Mouse (Mus musculus) E14TG2a.4 (cell line): ENCODE results near the gene Hoxb1.

Experiments used
- CTCF ChIP-seq: conservative IDR thresholded peaks from 2 replicates; pipeline ENCODE4 v1.5.1; 2014; ENCODE audit warnings: low read length
- NANOG ChIP-seq: IDR thresholded peaks from 2 replicates; pipeline ENCODE4 v1.6.1; 2014; ENCODE audit warnings: borderline replicate concordance, low read length, mixed read lengths
- POU5F1 ChIP-seq: IDR thresholded peaks from 2 replicates; pipeline ENCODE4 v1.6.1; 2014; ENCODE audit warnings: low read length, borderline replicate concordance

GRCm38 (mm10) chr11:96404016-96404604 is 38.6 kb downstream of the Hoxb1 start:
- TF ChIP-seq CTCF (no peak), NANOG (no peak), POU5F1 (no peak)
